ENCODE assay signal across 8 mouse cellular contexts in the genomic region with DNA sequence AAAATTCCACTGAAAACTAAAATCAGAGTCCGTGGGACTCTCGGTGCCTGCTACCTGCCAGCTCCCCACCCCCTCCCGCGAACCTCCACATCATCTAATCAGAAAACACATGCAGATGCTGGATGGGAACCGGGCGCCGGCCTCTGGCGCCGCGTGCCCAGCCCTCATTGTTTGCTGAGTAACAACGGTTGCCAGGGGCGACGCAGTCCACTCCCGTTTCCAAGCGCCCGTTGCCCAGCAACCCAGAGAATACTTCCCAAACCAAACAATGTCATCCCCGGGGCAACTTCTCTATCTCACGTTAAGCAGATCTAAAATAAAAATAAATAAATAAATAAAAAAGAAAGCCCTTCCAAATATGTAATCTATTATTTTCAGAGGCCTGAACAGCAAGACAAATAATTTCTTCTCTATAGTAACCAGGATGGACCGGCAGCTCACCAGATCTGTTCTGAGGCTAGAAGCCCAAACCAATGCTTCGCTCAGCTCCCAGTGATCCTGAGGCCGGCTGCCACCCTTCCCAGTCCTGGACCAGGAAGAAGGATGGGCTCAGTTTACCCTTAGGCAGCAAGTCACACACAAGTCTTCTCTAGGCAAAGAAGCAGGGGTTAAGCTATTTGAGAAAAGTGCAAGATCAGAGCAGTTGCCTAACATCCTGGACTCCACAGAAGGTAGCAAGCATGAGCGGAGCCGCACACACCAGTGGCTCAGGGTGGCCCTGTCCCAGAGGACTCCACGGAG. TPM values are rescaled to one million over a fixed set of nuclear protein-coding genes. Genes with fewer than 3 reads are reported as not detected.
A peak's percentile ranks its signal among the peaks of the same experiment; 100 is the strongest.
DNase-seq lines count a peak whose midpoint lies in the region; ATAC-seq and TF ChIP-seq lines count a peak whose summit lies in the region.

No protein-coding gene starts in this region.

- peak overlapping the region; percentile 84 for H3K27ac ChIP-seq in forebrain, embryonic 14.5 days (ENCODE audit: low read depth, low read length)
- peak overlapping the region; percentile 57 for H3K27ac ChIP-seq in heart, embryonic 16.5 days (ENCODE audit: low read length)
- no peak overlapping the region for H3K27ac ChIP-seq in liver, adult 2 months (replicated peaks; ENCODE audit: insufficient read depth, low read depth, low read length)
- peak overlapping the region; percentile 72 for H3K27ac ChIP-seq in testis, adult 2 months (ENCODE audit: control insufficient read depth, insufficient read depth, low read depth, low read length)

- no peaks in the 10 kb centered on the region for H3K79me2 ChIP-seq in liver, adult 2 months (ENCODE audit: control insufficient read depth, insufficient read depth, low read length)

- WGBS in forebrain, embryonic 14.5 days: 8% methylated on average over 24 of the region's 24 CpGs
- 14% methylated on average over 24 of the region's 24 CpGs for WGBS in heart, embryonic 16.5 days
- WGBS in liver, adult 2 months: 15% methylated on average over 24 of the region's 24 CpGs

- peak; percentile 38 to 40 for DNase-seq in spleen, postnatal 36 days (ENCODE audit: low spot score in 2 of 2)
- DNase-seq in spleen, postnatal 14 days (ENCODE audit: low spot score in 2 of 2): no peak
- DNase-seq in forebrain, embryonic 14.5 days (ENCODE audit: low spot score): peak; percentile 96
- DNase-seq in kidney, postnatal 14 days: peak; percentile 74
- DNase-seq in liver, adult 2 months (ENCODE audit: extremely low read depth, low read depth, low spot score): peak; percentile 63
- DNase-seq in natural killer cell, adult 2 months (ENCODE audit: low spot score in 2 of 2): peak; percentile 64 to 66

- peak overlapping the region; percentile 36 for H3K4me2 ChIP-seq in forebrain, embryonic 14.5 days (ENCODE audit: low read length)
- no peak overlapping the region for H3K4me2 ChIP-seq in heart, embryonic 16.5 days (ENCODE audit: low read depth, low read length)

- no peak for TF ChIP-seq CTCF in liver, adult 2 months (IDR thresholded peaks at IDR 0.05; ENCODE audit: low read depth, low read length)
- no peak for TF ChIP-seq CTCF in testis, adult 2 months (IDR thresholded peaks at IDR 0.05; ENCODE audit: control insufficient read depth, insufficient read depth, insufficient replicate concordance, low read depth, low read length)

- H3K36me3 ChIP-seq in forebrain, embryonic 14.5 days (ENCODE audit: control insufficient read depth, insufficient read depth, low read length): no peaks in the 10 kb centered on the region
- no peaks in the 10 kb centered on the region for H3K36me3 ChIP-seq in heart, embryonic 16.5 days (ENCODE audit: control insufficient read depth, insufficient read depth)
- no peaks in the 10 kb centered on the region for H3K36me3 ChIP-seq in liver, adult 2 months (ENCODE audit: control insufficient read depth, insufficient read depth, low read length)
- H3K36me3 ChIP-seq in testis, adult 2 months (ENCODE audit: control insufficient read depth, insufficient read depth, low read length): peaks cover 1% of the 10 kb centered on the region; the same call in 1 of the 2 replicates

- peak overlapping the region; percentile 29; the same call in 1 of the 2 replicates for H3K9ac ChIP-seq in forebrain, embryonic 14.5 days (ENCODE audit: low read length)
- no peak overlapping the region for H3K9ac ChIP-seq in heart, embryonic 16.5 days (ENCODE audit: low read length)
- no peak overlapping the region for H3K9ac ChIP-seq in liver, adult 2 months (ENCODE audit: low read depth, low read length)

- no peaks in the 10 kb centered on the region for H3K27me3 ChIP-seq in forebrain, embryonic 14.5 days (replicated peaks; ENCODE audit: control insufficient read depth, insufficient read depth, low read length)
- no peaks in the 10 kb centered on the region for H3K27me3 ChIP-seq in heart, embryonic 16.5 days (ENCODE audit: control insufficient read depth, insufficient read depth, low read length)
- H3K27me3 ChIP-seq in liver, adult 2 months (ENCODE audit: control insufficient read depth, insufficient read depth, low read length): no peaks in the 10 kb centered on the region
- no peaks in the 10 kb centered on the region for H3K27me3 ChIP-seq in testis, adult 2 months (ENCODE audit: control insufficient read depth, insufficient read depth, low read length)

- ATAC-seq in forebrain, embryonic 14.5 days: peak; percentile 80
- ATAC-seq in heart, embryonic 16.5 days (replicated peaks; ENCODE audit: extremely low read depth, insufficient read depth, low FRiP score): peak; percentile 33; the same call in 1 of the 2 replicates

- no peak overlapping the region for H3K4me3 ChIP-seq in forebrain, embryonic 14.5 days (ENCODE audit: low read depth, low read length)
- no peak overlapping the region for H3K4me3 ChIP-seq in heart, embryonic 16.5 days (ENCODE audit: low read length)
- no peak overlapping the region for H3K4me3 ChIP-seq in liver, adult 2 months (ENCODE audit: insufficient read depth, low read depth, low read length)
- peak overlapping the region; percentile 76 for H3K4me3 ChIP-seq in testis, adult 2 months (ENCODE audit: control insufficient read depth, low read depth, low read length)

- no peak for TF ChIP-seq POLR2A in liver, adult 2 months (IDR thresholded peaks at IDR 0.05; ENCODE audit: extremely low read depth, insufficient read depth, low read length)
- 0 out of 2 replicates have a peak, but pooled peaks have one; percentile 19 for TF ChIP-seq POLR2A in testis, adult 2 months (IDR thresholded peaks at IDR 0.05; ENCODE audit: control insufficient read depth, low read depth, low read length)

- H3K4me1 ChIP-seq in forebrain, embryonic 14.5 days (ENCODE audit: control insufficient read depth, insufficient read depth, low read length): peaks cover 35% of the 10 kb centered on the region
- peaks cover 32% of the 10 kb centered on the region for H3K4me1 ChIP-seq in heart, embryonic 16.5 days (ENCODE audit: control insufficient read depth, insufficient read depth, low read length)
- no peaks in the 10 kb centered on the region for H3K4me1 ChIP-seq in liver, adult 2 months (ENCODE audit: control insufficient read depth, insufficient read depth, low read length)
- H3K4me1 ChIP-seq in testis, adult 2 months (ENCODE audit: control insufficient read depth, insufficient read depth, low read length): peaks cover 28% of the 10 kb centered on the region

- H3K9me3 ChIP-seq in forebrain, embryonic 14.5 days (replicated peaks; ENCODE audit: control insufficient read depth, low read length): no peaks in the 10 kb centered on the region
- H3K9me3 ChIP-seq in heart, embryonic 16.5 days (replicated peaks; ENCODE audit: control insufficient read depth, low read length): no peaks in the 10 kb centered on the region

RNA-seq across cellular contexts. Expression of a gene that starts 16.3 kb away (rescaled TPM):
- polyA plus RNA-seq in forebrain, embryonic 14.5 days (2014; fragmentation: Nextera tagmentation; extraction: Ambion mirVana): 2.2 and 3.2 TPM in 2 replicates
- polyA plus RNA-seq in heart, embryonic 16.5 days (2015; fragmentation: Nextera tagmentation; extraction: Ambion mirVana): 6.2 and 6.8 TPM in 2 replicates
- total RNA-seq in liver, adult 2 months (2014; rRNA removed): 0.18 and 0.54 TPM in 2 replicates
- 0.87 and 1.0 TPM in 2 replicates for polyA plus RNA-seq in liver, adult 2 months (2012; rRNA removed)
- polyA plus RNA-seq in testis, adult 2 months (2012; rRNA removed): 312 and 332 TPM in 2 replicates

RNA-seq across cellular contexts. Expression of a gene that starts 44.4 kb away (rescaled TPM):
- 0.42 and 0.52 TPM in 2 replicates for polyA plus RNA-seq in forebrain, embryonic 14.5 days (2014; fragmentation: Nextera tagmentation; extraction: Ambion mirVana)
- 0.59 and 1.2 TPM in 2 replicates for polyA plus RNA-seq in heart, embryonic 16.5 days (2015; fragmentation: Nextera tagmentation; extraction: Ambion mirVana)
- total RNA-seq in liver, adult 2 months (2014; rRNA removed): 0.18 TPM in 1 of 2 replicates, not detected in the other
- 0.85 and 1.5 TPM in 2 replicates for polyA plus RNA-seq in liver, adult 2 months (2012; rRNA removed)
- polyA plus RNA-seq in testis, adult 2 months (2012; rRNA removed): 158 and 194 TPM in 2 replicates

RNA-seq across cellular contexts. Expression of a gene that starts 49.9 kb away (rescaled TPM):
- 48.2 and 57.3 TPM in 2 replicates for polyA plus RNA-seq in forebrain, embryonic 14.5 days (2014; fragmentation: Nextera tagmentation; extraction: Ambion mirVana)
- polyA plus RNA-seq in heart, embryonic 16.5 days (2015; fragmentation: Nextera tagmentation; extraction: Ambion mirVana): 31.7 and 34.9 TPM in 2 replicates
- total RNA-seq in liver, adult 2 months (2014; rRNA removed): 7.2 and 11.9 TPM in 2 replicates
- polyA plus RNA-seq in liver, adult 2 months (2012; rRNA removed): 19.7 and 25.7 TPM in 2 replicates
- 29.7 and 31.3 TPM in 2 replicates for polyA plus RNA-seq in testis, adult 2 months (2012; rRNA removed)

RNA-seq across cellular contexts. Expression of a gene that starts 57.2 kb away (rescaled TPM):
- polyA plus RNA-seq in forebrain, embryonic 14.5 days (2014; fragmentation: Nextera tagmentation; extraction: Ambion mirVana): 0.94 and 1.7 TPM in 2 replicates
- 21.2 and 23.9 TPM in 2 replicates for polyA plus RNA-seq in heart, embryonic 16.5 days (2015; fragmentation: Nextera tagmentation; extraction: Ambion mirVana)
- 0.83 and 1.3 TPM in 2 replicates for total RNA-seq in liver, adult 2 months (2014; rRNA removed)
- polyA plus RNA-seq in liver, adult 2 months (2012; rRNA removed): 1.9 and 3.6 TPM in 2 replicates
- 7.8 and 9.2 TPM in 2 replicates for polyA plus RNA-seq in testis, adult 2 months (2012; rRNA removed)

RNA-seq across cellular contexts. Expression of a gene that starts 59.8 kb away (rescaled TPM):
- not detected in 2 replicates for polyA plus RNA-seq in forebrain, embryonic 14.5 days (2014; fragmentation: Nextera tagmentation; extraction: Ambion mirVana)
- polyA plus RNA-seq in heart, embryonic 16.5 days (2015; fragmentation: Nextera tagmentation; extraction: Ambion mirVana): not detected in 2 replicates
- not detected in 2 replicates for total RNA-seq in liver, adult 2 months (2014; rRNA removed)
- not detected in 2 replicates for polyA plus RNA-seq in liver, adult 2 months (2012; rRNA removed)
- polyA plus RNA-seq in testis, adult 2 months (2012; rRNA removed): 166 TPM in 2 replicates

Comparison
In these comparisons a context has a peak if more than half of its experiments do, and no peak if none do; other contexts are left out.
1. DNase-seq: peak in spleen, postnatal 36 days (2 of 2), forebrain, embryonic 14.5 days (single experiment), kidney, postnatal 14 days (single experiment), liver, adult 2 months (single experiment) and natural killer cell, adult 2 months (2 of 2); none in spleen, postnatal 14 days (0 of 2).
2. RNA of a gene that starts 16.3 kb away (polyA plus RNA-seq): 312 to 332 TPM in testis, adult 2 months; 6.2 to 6.8 TPM in heart, embryonic 16.5 days, 2.2 to 3.2 TPM in forebrain, embryonic 14.5 days and 0.87 to 1.0 TPM in liver, adult 2 months; every median in the first group is over 10 times any median in the second.
3. RNA of a gene that starts 44.4 kb away (polyA plus RNA-seq): 158 to 194 TPM in testis, adult 2 months; 0.85 to 1.5 TPM in liver, adult 2 months, 0.59 to 1.2 TPM in heart, embryonic 16.5 days and 0.42 to 0.52 TPM in forebrain, embryonic 14.5 days; every median in the first group is over 10 times any median in the second.